Mouse (Mus musculus): ENCODE results near the gene Smyd4.

DNA sequence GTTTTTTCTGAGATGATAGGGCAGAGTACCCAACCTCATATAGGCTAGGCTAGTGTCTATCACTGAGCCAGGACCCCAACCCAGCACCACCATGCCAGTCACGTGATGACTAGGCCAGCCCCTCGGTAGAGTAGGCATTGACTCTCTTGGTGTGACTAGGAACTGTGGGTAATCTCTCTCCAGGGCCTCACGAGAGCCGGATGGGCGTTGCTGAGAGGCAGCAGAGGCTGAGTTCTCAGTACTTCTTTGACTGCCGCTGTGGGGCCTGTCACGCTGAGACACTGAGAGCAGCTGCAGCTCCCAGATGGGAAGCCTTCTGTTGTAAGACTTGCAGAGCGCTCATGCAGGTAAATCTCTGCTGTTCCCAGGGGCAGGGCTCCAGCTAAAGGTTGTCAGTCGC lies 51.9 kb downstream of the Smyd4 start:
- TF ChIP-seq CTCF (IDR thresholded peaks at IDR 0.05; ENCODE audit: borderline replicate concordance, insufficient read depth, low read length) (no peak), POLR2A (IDR thresholded peaks at IDR 0.05; ENCODE audit: low read depth, low read length) (no peak)
